Mouse (Mus musculus) layer of hippocampus, postnatal 36 days (tissue): Measurements from ENCODE around the gene Slc46a3. TPM values are rescaled to one million over a fixed set of nuclear protein-coding genes. Genes with fewer than 3 reads are reported as not detected.

ENCODE experiments used
- DNase-seq, 2 experiments: peaks; one replicate each; pipeline ENCODE4 v3.0.0; 2022
- total RNA-seq, 2 experiments: library from RNA; stranded (reverse); gene quantifications; 2 replicates each; pipeline ENCODE4 v1.2.3; 2021

Slc46a3 gene
- total RNA-seq, 2 experiments from 2014 or later, result 6.7 to 7.8 TPM

DNA sequence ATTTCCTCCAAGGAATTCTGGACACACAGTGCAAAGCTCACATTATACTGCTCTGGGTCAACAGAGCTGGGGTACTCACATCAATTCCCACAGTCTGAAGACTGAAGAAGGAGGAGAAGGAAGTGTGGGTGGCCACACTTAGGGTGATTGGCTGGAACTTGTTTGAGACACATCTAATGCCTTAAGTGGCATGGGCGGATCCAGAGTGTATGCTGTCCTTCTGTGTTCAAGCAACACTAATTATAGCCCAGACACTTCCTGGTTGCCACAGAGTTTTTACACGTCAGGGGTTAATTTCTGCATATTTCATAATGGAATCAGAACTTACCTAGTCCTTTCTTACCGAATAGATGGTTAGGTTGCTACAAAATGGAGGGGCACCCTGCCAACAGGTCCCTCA is 49.3 kb downstream of the Slc46a3 start:
- DNase-seq, result no peak

DNA sequence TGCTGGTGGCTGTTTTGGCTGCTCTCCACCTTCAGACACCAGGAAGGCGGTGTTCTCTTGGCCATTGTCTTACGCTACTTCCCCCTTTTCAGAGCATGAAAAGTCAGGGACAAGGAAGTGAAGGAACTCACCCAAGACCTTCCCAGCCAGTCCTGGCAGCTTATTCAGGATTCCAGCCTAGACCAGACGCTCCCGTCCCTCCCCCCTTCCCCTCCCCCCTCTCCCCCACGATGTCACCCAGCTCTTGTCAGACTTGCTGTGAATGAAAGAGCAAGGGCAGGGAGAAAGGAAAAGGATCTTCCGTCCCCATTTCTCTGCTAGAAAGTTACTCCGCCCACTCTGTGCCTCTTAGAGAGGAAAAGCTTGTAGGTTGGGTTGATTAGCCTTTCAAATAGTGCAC is 51.3 kb downstream of the Slc46a3 start:
- no peak for DNase-seq

DNA sequence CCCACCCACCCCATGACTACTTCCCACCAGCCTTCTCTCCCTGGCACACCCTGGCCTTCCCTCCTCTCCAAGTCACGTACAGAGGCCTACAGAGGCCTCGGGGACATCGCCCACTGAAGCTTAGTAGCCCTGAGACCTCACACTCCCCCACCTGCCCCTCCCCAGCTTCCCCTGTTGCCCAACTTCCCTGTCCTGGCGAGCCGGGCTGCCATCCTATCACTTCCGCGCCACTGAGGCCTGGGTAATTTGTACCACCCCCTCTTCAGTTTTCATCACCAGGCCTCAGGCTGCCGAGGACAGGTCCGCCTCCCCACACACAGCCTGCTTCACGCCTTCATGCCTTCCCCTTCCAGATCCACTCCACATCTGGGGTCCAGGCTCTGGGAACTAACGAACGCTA is 55.2 kb downstream of the Slc46a3 start:
- DNase-seq, result no peak

DNA sequence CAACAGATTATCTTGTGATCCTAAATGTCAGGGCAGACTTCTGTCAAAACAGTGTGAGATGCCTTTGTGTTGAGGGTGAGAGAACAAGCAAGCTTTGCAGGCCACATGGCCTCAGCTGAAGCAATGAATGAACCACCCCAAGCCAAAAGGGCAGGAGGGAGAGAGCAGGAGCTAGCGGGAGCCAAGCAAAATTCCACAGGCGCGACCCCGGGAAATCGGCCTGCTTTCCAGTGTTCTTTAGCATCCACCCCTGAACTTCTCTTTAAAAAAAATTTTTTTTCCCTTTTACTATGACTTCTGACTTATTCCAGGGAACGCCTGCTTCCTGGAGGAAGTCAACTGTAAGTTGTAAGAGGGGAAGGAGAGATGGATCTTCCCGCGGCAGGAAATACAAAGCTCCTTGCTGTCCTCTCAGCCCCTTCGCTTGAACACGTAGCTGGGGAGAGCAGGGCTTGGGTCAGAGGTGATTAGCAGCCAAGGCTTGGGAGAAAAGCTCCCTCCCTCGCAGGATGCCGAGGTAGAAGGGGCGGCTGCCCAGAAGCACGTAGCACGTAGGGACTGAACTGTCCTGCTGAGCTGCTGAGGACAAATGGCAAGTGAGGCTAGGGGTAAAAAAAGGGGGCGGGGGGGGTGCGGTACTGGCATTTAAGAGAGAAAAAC is 59.6 kb downstream of the Slc46a3 start:
- DNase-seq, result no peak

DNA sequence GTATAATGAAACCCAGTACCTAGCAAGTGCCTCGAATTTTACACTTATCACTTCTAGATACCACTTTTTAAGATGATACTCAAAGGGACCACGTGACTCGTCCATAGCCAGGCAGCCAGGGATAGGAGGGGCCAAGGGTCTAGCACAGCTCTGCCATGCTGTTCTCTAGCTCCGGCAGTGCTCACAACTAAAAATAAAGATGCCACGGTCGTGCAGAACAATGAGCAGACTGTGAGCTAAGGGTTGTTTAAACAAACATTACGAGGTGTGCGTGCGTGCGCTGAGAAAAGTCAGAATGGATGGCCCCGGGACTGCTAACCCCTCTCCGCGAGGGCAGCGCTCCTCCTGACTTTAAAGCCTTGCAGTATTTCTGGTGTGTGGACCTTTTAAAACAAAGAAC is 61.8 kb downstream of the Slc46a3 start:
- no peak for DNase-seq

DNA sequence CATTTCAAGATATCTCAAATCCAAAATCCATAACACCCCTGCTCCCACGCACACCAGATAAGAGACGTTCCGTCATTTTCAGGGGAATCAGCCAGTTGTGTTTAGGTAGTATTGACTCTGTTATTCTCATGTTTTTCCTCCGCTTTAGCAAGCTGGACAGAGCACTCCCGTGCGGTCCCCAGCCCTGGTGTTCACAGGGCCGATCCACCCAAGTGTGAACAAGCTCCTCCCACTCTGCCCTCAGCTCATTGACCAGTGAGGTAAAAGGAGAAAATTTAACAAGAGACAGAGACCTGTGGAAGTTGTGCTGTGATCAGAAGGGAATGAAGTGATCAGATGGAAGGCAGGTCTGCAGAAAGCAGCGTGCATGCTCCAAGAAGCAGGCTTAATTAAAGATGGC is 65.8 kb downstream of the Slc46a3 start:
- DNase-seq, result no peak

Other genes starting within 250 kb of the Slc46a3 start
- 10 to 100 TPM; 34.2 to 40.2 TPM for gene Flt1, start 168.8 kb downstream of the Slc46a3 start, total RNA-seq
- gene Pomp, start 34.4 kb downstream of the Slc46a3 start, total RNA-seq, result 100 to 1,000 TPM; 140 to 156 TPM
- 10 to 100 TPM; 31.4 to 32.1 TPM for gene Mtus2, start 62.5 kb upstream of the Slc46a3 start, total RNA-seq